Mouse (Mus musculus) layer of hippocampus, postnatal 25 days (tissue): ENCODE measurements at regions not wholly inside any gene's neighbourhood (a gene's known extent, or its start where the extent isn't known, plus 50 kb on each side); places are given as distances from the start of the nearest gene placed in this dataset.

Experiments
- DNase-seq, 2 experiments: peaks; one replicate each; pipeline ENCODE4 v3.0.0; 2022; ENCODE audit warnings: mixed read lengths in 2 of 2, low spot score in 1 of 2; ENCODE audit errors: extremely low spot score in 1 of 2

DNA sequence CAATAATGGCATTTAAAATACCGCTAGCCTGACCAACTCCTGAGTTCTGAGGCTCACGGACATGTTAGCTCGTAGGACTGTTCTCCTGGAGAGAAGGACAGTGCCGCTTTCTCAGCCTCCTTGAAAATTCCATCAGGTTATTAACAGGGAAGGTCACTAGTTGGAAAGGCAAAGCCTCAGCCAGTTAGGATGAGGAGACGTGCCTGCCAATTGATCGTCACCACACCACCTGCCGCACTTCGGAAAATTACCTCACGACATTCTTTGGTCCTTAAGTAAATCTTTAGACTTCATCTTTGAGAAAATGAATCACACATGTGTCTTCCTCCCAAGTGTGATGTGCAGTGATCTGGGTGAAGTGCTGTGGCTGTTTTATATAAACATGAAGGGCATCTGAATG lies 347.8 kb upstream of the Nfe2l3 start:
- no peak for DNase-seq

DNA sequence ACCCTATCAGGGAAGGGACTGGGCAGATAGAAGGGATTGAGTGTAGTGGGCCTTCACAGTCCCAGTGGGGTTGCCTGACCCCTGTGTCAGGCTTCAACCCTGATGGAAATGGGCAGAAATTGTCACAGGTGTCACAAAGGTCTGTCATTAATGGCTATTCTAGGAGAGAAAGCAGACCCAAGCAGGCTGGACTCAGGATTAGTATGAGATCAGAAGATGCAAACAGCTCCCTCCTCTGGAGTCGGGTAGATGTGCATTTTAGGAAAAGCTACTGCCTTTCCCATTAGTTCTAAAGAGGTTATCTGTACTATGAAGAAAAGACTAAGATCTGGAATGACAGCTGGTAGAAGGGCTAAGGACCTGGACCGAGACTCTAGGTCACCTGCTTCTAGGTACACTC lies 346.9 kb upstream of the Nfe2l3 start:
- no peak for DNase-seq

DNA sequence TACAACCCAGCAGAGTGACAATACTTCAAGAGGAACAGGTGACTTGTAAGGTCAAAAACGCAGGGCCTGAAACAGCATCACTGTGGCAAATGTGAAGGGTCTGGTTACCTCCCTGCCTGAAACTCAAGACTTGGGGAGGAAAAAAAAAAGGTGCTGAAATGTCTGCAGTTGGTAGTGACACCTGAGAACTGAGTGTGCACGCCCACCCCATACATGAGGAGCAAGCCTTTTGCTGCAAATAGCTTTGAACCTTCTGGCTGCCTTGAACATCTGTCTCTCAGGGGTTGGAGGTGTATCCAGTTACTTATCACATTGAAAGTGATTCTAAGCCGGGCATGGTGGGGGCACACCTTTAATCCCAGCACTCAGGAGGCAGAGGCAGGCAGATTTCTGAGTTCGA lies 346.1 kb upstream of the Nfe2l3 start:
- no peak for DNase-seq

DNA sequence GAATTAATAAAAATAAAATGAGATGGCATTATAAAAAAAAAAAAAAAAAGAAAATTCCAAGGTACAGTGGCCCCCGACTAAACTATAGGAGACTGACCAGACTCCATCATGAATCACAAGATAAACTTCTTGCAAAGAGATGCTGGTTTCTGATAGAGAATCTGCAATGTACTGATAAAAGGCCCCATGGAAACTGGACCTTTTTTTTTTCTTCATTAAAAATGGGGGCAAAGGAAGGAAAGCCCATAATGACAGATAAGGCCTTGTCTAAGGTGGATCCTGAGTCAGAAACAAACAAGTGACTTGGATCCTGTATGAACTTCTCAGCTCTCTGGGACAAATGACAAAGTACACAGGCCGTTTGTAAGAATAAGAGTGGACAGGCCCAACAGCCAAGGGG lies 344.7 kb upstream of the Nfe2l3 start:
- DNase-seq = no peak

DNA sequence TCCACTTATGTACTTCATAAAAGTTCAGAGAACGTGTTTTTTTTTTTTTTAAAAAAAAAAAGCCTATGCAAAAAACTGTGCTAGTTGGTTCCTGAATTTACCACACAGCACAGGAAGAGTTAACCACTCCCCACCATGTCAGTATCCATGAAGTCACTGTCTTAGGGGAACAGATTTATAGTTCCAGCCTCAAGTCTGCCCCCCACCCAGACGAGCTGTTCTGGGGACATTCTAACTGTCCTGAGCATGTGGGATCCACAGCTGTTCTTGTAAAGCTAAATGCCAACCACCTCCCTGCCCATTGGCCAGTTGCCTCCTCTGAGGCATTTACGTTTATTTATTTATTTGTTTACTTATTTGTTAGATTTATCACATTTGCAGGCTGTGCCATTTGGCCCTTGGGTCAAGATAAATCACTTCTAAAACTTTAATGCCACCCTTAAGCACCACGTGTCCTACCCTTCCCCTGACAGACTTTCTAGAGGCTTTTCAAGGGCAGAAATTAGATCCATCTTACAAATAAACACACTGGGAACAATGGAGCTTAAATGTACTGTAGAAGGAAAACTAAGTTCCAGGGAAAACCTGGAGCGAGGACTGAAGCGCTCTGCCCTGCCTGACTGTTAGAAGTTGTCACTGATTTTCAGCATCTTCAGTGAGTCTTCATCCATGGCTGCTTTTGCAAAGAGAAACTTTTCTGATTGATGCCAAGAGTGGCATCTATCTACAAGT lies 343.7 kb upstream of the Nfe2l3 start:
- DNase-seq = no peak

DNA sequence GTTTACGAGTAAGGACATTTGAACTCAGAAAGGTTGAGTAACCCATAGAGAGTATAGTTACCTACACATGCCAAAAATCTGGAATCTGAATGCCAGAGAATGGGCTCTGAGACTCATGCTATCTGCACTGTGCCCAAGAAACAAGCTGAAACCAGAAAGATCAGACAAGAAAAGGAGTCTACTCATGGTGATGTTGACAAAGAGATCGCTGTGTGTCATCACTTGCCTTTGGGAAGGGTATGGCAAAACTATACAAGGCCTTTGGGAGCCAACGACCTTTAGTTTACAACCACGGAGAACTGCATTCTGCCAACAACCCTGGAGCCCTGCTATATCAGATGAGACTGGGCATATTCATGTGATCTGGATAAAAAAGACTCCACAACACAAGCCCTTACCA lies 339.3 kb upstream of the Nfe2l3 start:
- no peak for DNase-seq

DNA sequence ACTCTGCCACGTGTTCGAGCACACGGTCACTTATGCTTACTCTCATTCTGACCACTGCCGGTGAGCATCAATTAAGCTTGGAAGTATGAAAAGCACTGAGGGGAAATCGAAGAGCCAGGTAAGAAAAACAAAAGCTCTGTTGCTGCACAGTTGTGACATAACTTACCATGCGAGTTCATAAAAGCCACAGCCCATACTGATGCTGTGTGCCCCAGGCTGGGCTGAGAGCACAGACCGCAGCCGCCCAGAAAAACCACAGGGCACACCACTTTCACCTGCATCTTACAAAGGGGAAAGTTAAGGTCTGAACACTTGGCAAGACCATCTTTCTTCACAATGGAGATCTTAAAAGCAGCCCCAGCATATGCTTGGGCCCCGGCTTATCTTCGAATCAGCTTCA lies 338.2 kb upstream of the Nfe2l3 start:
- no peak for DNase-seq

DNA sequence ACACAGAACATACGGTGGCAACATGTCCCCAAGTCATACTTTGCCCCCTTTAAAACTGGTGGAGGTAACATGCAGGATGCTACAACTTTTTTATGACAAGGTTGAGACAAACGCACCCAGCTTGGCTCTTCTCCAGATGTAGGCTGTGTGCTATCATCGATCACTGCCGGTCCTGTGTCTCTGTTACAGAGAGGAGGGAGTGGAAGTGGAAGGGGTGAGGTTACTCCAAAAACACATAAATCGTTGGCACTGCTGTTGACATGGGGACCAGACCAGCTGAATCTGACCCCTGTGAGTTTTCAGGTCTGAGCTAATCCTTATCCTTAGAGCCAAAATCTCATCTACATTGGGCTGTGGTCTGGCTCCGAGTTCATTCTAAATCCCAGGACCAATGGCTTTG lies 335.0 kb upstream of the Nfe2l3 start:
- DNase-seq = no peak

DNA sequence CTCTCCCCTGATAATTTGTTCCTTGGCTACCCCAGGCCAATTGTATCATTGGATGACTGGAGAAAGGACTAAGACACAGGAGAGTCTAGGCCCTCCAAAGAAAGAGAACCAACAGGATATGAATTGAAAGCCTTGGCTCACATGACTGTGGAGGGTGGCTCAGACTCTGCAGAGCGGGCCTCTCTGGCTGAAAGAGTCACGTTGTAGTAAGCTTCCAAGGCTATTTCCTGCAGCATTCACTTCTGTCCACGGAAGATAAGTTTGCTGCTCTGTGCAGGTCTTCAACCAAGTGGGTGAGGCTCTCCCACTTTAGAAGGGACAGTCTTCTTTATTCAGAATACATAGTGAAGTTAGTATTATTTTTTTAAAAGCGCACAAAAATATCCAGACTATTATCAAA lies 332.1 kb upstream of the Nfe2l3 start:
- no peak for DNase-seq

DNA sequence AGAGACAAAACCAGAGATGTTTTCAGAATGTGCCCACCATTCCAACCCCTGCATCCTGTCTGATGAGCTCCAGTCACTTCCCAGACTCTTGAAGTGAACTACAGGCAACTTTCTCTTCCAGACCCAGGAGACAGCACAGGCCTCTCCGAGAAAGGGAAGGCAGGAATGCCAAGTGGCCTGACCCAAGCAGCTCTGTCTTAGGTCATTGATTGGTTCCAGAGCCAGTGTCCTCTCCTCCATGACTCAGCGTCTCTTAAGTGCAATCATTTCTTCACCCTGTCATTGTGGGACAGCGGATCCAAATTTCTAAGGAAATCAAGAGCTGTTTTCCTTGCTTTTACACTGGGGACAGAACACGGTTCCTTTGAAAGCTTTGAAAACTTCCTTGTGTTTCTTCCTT lies 329.2 kb upstream of the Nfe2l3 start:
- DNase-seq = no peak

DNA sequence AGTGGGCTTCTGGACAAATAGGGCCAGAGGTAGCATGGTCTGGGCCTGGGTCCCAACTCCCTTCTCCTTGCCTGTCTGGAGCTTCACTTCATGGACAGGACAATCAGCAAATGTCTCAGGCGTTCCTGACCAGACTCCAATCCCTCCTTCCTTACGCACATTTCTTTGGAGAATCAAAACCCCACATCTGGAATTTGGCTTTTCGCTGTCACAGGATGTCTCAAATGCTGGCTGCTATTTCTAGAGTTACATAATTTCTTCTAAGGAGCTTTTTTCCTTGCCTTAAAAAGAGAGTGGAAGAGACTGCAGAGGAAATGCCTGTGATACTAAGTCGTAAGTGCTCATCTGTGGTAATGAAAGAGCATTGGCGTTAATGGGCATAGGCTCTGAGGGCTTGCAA lies 328.1 kb upstream of the Nfe2l3 start:
- DNase-seq = no peak

DNA sequence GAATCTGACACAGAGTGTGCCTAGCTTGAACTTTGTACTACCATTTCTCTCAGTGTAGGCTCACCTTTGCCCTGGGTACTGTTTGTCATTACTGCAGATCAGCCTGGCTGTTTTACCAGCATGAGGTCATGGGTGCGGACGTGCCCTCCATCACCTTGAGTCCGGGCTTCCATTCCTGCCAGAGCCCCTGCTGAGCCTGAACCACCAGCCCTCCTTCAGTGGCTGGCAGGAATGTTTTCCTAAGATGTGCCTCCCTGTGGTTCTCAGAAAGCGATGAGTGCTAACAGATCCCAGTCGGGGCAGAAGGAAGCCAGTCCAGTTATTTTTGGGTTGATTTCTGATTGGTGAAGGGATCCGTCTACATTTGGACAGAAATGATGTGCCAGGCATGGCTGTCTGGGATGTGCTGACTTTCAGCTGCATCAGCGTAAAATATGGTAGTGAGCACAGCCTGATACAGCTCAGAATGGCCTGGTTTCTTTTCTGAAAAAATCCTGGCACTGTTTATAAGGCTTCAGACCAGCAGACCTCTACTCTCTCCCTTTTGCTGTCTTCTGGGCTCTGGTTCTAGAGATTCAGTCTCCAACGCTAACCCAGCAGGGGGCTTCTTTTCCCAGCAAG lies 324.0 kb upstream of the Nfe2l3 start:
- DNase-seq = no peak

DNA sequence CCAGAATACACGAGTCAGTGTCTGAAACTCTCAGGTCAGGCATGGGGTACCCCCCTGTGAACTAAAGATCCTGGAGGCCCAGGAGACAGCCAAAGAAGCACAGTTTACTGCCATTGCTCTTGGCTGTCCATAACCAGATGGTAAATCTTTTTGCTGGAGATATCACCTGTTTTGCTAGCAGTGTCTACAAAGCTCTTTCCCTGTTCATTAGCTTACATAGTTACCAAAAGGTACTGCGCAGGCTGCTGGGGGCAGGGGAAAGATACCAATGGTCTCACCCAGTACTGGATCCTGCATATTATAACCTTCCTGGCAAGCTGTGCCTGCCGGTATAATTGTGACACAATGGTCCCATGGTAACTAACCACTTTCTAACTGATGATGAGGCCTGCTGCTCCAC lies 321.9 kb upstream of the Nfe2l3 start:
- DNase-seq = no peak

DNA sequence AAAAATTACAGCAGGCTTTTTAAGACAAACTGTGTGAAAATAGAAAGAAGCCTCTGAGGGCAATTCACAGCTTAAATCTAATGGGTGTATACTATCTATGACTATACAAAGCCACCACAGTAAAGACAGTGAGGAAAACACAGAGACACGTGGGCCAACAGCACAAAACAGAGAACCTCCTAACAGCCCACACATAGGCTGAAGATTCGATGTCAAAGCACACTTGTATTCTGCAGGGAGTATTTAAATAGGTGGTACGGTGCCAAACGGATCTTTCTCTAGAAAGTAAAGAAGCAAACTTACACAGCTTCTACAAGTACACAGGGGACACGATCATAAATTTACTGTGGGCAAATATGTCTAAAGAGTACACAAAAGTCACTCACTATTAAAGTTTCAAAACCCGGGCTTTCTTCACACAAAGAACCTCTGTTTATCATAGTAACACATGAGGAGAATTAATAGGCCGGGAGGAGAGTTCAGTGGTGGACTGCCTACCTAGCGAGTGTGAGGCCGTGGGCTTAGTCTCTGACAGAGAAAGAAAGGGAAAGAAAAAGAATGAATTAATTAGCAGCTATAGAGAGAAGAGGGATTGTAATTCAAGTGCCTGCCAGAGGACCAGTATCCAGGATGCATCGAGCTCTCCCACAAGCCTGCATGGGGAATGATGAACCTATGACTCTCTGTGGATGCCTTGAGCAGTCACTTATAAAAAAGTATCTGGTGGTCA lies 317.7 kb upstream of the Nfe2l3 start:
- no peak for DNase-seq

DNA sequence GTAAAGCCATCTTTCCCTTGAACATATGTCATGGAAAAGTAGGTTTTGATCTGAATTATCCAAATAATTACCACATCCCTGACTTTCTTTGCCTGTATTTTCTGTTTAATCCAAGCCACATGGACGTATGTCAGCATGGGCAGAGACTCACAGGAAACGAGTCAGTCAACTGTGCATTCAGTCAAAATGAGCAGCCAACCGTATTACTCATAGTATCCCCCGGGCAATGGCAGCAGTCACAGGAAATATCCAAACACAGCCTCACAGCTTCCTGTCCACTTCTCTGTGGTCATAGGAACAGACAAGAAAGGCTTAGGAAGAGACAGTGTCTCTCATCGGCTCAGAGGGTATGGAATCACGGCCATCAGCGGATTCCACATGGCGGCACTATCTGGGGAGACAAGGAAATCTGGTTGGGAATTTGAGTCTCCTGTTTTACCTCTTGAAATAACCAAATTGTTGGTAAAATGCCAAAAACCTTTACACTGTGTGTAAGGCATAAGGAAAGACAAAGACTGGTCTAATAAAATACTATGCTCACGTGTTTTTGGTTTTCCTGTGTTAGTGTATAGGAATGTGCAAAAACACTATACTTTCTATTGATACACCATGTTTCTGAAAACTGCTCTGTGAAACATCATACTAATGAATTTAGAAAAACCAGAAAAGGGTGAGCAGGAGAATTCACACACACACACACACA lies 313.5 kb upstream of the Nfe2l3 start:
- DNase-seq = no peak

DNA sequence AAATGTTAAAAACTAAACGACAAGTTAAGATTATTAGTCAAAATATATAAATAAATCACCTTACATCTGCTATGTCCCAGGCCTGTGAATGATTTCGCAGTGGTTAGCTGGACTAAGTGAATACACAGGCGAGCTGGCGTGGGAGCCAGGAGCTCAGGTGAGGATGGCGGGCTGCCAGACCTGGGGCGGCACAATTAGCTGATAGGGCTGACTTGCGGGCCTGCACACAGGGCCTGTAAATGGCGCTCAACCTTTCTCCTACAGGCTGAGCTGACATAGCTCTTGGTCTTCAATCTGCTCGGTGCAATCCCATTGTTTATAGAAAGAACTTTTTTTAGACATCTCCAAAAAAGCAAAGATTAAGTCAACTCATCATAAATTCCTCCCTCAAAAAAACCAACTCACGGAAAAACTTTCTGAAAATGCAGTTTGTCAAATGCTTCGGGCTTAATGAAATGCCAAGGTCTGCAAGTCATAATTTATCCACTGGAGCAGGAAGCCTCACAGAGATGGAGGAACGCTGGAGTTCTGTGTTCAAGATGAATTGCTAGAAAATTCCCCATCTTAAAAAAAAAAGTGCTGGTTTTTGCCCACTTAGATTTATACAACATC lies 312.7 kb upstream of the Nfe2l3 start:
- DNase-seq = no peak

DNA sequence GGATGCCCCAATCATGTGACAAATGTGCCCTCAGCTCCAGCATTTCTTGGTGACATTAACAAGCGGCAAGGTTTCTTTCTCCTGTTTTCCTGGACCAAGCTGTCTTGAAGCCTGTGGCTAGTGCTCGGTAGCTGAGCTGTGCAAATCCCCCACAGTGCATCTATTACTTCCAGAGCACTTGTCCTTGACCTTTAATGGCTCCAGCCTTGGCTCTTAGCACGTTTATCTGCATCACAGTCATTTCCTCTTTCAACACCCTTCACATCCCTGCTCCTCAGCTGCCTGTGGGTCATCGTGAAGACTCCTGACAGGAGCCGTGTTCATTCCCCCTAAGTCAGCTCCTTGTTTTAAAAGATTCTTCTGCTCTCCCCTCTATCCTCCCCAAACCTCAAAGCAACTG lies 309.5 kb upstream of the Nfe2l3 start:
- DNase-seq = no peak

DNA sequence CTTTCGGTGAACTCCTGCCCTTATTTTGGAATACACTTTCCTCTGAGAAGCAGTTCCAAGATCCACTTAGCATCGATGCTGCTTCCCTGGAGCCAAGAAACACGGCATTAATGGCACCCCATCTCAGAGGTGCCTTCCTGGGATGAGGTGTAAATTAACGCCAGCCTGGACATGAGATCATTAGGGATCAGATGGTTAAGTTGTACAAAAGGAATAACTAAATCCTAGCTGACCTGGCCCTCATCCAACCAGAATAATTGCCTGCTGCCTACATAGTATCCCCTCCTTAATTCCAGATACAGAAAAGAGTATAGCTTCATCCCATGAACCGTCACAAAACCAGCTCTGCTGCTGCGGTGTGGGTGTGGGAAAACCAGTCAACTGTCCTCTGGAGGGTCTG lies 304.6 kb upstream of the Nfe2l3 start:
- DNase-seq = no peak

DNA sequence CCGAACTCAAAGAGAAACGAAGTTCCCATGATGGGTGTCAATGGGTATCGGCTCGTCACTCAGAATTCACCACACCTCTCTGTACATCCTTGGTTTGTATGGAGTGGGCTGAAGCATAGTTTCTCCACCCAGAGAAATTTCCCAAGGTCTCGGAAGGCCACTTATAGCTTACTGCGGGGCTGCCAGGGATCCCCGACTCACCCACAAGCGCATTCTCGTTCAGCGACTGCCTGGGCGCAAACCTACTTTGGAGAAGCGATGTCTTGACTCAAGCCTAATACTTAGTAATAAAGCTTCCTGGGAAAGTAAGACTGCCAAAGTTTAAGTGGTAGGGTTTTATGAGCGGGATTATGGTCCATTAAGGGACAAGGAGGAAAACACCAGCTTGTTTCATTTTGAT lies 303.4 kb upstream of the Nfe2l3 start:
- no peak for DNase-seq

DNA sequence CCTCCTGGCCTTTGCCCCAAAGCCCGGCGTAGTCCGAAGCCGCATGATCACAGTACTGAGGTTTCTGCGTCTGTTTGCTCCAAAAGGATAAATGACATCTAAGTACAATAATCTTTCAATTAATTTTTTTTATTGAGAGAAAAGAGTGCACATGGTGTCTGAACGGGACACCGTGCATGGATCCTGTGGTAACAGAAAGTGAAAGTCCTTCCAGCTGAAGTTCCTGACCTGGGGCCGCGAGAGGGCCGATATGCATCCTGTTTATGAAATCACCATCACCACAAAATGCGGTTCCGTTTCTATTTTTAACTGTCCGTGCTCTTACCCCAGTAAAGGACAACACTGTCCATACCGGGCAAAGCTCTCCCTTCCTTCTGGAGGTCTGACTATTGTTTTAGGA lies 302.9 kb upstream of the Nfe2l3 start:
- DNase-seq = no peak

DNA sequence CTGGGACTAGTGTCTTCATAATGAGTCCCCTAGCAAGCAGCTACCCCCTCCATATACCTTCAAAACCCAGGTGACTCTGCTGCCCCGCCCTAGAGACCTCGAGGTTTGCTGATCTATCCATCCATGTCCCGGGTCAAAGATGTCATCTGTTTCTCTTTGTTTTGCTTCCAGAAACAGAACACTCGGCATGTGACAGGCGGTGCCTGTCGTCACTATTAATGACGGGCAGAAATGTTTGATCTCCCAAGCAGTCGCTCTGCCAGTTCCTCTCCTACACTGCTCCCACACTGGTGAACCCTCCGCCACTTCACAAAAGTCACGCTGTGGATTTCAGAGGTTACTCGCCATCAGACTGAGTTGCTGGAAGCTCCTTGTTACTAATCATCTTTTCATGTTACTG lies 287.7 kb upstream of the Nfe2l3 start:
- DNase-seq = no peak
